Mouse (Mus musculus) C2C12 (cell line): ENCODE measurements around the gene Cep68. TPM values are rescaled to one million over a fixed set of nuclear protein-coding genes. Genes with fewer than 3 reads are reported as not detected.

ENCODE experiments used
- H3K27me3 ChIP-seq: one replicate; pipeline ENCODE4 v1.6.1; 2011; ENCODE audit not compliant: control insufficient read depth, insufficient read depth, insufficient read length
- H3K36me3 ChIP-seq: one replicate; pipeline ENCODE4 v1.6.1; 2011; ENCODE audit not compliant: control insufficient read depth, insufficient read depth
- H3K4me3 ChIP-seq: one replicate; pipeline ENCODE4 v1.5.1; 2011; ENCODE audit warnings: mild to moderate bottlenecking, control low read depth; ENCODE audit not compliant: poor library complexity, insufficient read depth, severe bottlenecking
- H3K79me2 ChIP-seq: one replicate; pipeline ENCODE4 v1.6.1; 2011; ENCODE audit not compliant: control insufficient read depth, insufficient read depth
- H3K79me3 ChIP-seq: one replicate; pipeline ENCODE4 v1.6.1; 2011; ENCODE audit warnings: low read depth, control low read depth
- H3ac ChIP-seq: one replicate; pipeline ENCODE3; 2011; ENCODE audit warnings: low read depth; ENCODE audit not compliant: control insufficient read depth, insufficient read length
- CEBPB ChIP-seq: IDR thresholded peaks from one replicate; pipeline ENCODE4 v1.6.1; 2011; ENCODE audit warnings: low read depth, mild to moderate bottlenecking, control low read depth, moderate library complexity
- CTCF ChIP-seq: IDR thresholded peaks from one replicate; pipeline ENCODE4 v1.5.1; 2011; ENCODE audit not compliant: control insufficient read depth, insufficient read depth, insufficient read length
- FOSL1 ChIP-seq: IDR thresholded peaks from one replicate; pipeline ENCODE4 v1.8.0; 2011; ENCODE audit warnings: mild to moderate bottlenecking, low read length; ENCODE audit not compliant: poor library complexity, insufficient read depth, severe bottlenecking
- MAX ChIP-seq: IDR thresholded peaks from one replicate; pipeline ENCODE4 v1.6.1; 2011; ENCODE audit warnings: mild to moderate bottlenecking, control low read depth
- MYOD1 ChIP-seq: IDR thresholded peaks from one replicate; pipeline ENCODE4 v1.6.1; 2011; ENCODE audit warnings: low read depth; ENCODE audit not compliant: control insufficient read depth, insufficient read length
- MYOG ChIP-seq: IDR thresholded peaks from one replicate; pipeline ENCODE4 v1.6.1; 2011; ENCODE audit not compliant: control insufficient read depth, insufficient read length; ENCODE audit errors: extremely low read depth
- USF1 ChIP-seq: IDR thresholded peaks from one replicate; pipeline ENCODE4 v1.6.1; 2011; ENCODE audit warnings: low read depth, mild to moderate bottlenecking, control low read depth, moderate library complexity
- polyA plus RNA-seq: library from polyadenylated mRNA; unstranded; fragments of >200 nt; fragmentation: generic; extraction: Trizol; gene quantifications from one replicate; pipeline ENCODE4 v1.2.1, GENCODE M21; 2012; ENCODE audit warnings: missing spikeins

The Cep68 gene
- polyA plus RNA-seq, 1 experiment = 11.0 TPM

DNA sequence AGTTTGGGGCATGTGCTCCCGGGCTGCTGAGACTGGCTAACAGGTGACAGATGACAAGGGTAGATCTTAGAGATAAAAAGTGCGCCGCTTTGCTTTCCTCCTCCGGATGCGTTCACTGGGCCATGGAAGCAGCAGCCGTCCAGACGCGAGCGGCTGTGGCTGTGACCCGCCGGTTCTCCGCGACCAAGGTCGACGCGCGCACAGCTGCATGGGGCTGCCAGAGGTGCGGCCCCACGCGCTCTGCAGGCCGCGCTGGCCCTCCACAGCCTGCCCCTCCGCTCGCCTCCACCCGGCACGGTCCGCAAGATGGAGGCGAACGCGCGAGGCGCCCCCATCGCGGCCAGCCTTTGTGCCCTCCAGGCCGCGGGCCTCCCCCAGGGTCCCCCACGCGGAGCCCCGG lies 389 bp downstream of the Cep68 start:
- Histone ChIP-seq H3K4me3 (peak overlapping the region; percentile 82), H3K27me3 (no peaks in the 10 kb centered on the region), H3K79me3 (peaks cover 30% of the 10 kb centered on the region), H3ac (peak overlapping the region; percentile 84), H3K79me2 (peaks cover 53% of the 10 kb centered on the region), H3K36me3 (peaks cover 18% of the 10 kb centered on the region)
- TF ChIP-seq MAX (no peak), FOSL1 (no peak), CEBPB (no peak), USF1 (no peak), MYOD1 (no peak), CTCF (no peak), MYOG (no peak)

- Histone ChIP-seq H3K79me3 (peaks cover 35% of the 10 kb centered on the region), H3K27me3 (no peaks in the 10 kb centered on the region), H3ac (peak overlapping the region; percentile 19), H3K79me2 (peaks cover 59% of the 10 kb centered on the region), H3K36me3 (peaks cover 18% of the 10 kb centered on the region), H3K4me3 (peak overlapping the region; percentile 82)
- TF ChIP-seq CEBPB (no peak), FOSL1 (no peak), USF1 (no peak), MYOG (no peak), CTCF (no peak), MYOD1 (no peak), MAX (no peak)
These were observed 952 bp downstream of the Cep68 start for GRCm38 (mm10) chr11:20248277-20248676.

- TF ChIP-seq USF1 = no peak
- no peak for TF ChIP-seq MAX
- no peak for TF ChIP-seq MYOD1
- TF ChIP-seq FOSL1 = no peak
- Histone ChIP-seq H3ac (no peak overlapping the region), H3K36me3 (peaks cover 18% of the 10 kb centered on the region), H3K4me3 (no peak overlapping the region), H3K79me3 (peaks cover 39% of the 10 kb centered on the region), H3K79me2 (peaks cover 68% of the 10 kb centered on the region), H3K27me3 (no peaks in the 10 kb centered on the region)
These were observed 1.9 kb downstream of the Cep68 start for GRCm38 (mm10) chr11:20247146-20247855.

DNA sequence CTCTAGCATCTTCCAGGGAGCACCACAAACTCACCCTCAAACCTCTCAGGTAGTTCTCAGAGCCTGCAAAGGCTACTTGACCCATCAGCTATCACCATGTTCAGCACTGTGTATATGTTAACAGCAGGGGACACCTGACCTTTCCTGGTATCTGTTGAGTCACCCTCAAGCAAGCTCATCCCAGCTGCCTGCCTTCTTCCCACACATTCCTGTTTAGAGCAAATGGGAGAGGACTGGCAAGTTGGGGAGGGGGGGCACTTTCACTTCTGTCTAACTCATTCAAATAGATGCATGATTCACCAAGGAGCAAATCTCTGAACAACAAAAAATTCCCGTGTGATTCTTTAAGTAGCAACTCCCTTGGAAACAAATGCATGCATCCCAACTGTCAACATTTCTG lies 2.6 kb downstream of the Cep68 start:
- TF ChIP-seq USF1 (peak; percentile 6), FOSL1 (no peak), MYOD1 (peak; percentile 17)
- no peak overlapping the region for H3K4me3 ChIP-seq
- H3K36me3 ChIP-seq = peaks cover 23% of the 10 kb centered on the region
- H3K27me3 ChIP-seq = no peaks in the 10 kb centered on the region
- peaks cover 41% of the 10 kb centered on the region for H3K79me3 ChIP-seq
- peaks cover 75% of the 10 kb centered on the region for H3K79me2 ChIP-seq
- H3ac ChIP-seq = no peak overlapping the region

GRCm38 (mm10) chr11:20245316-20245715 lies 3.9 kb downstream of the Cep68 start:
- TF ChIP-seq CTCF = no peak
- Histone ChIP-seq H3K4me3 (no peak overlapping the region), H3K27me3 (no peaks in the 10 kb centered on the region), H3K36me3 (peaks cover 35% of the 10 kb centered on the region), H3K79me3 (peaks cover 42% of the 10 kb centered on the region), H3K79me2 (peaks cover 78% of the 10 kb centered on the region), H3ac (no peak overlapping the region)

DNA sequence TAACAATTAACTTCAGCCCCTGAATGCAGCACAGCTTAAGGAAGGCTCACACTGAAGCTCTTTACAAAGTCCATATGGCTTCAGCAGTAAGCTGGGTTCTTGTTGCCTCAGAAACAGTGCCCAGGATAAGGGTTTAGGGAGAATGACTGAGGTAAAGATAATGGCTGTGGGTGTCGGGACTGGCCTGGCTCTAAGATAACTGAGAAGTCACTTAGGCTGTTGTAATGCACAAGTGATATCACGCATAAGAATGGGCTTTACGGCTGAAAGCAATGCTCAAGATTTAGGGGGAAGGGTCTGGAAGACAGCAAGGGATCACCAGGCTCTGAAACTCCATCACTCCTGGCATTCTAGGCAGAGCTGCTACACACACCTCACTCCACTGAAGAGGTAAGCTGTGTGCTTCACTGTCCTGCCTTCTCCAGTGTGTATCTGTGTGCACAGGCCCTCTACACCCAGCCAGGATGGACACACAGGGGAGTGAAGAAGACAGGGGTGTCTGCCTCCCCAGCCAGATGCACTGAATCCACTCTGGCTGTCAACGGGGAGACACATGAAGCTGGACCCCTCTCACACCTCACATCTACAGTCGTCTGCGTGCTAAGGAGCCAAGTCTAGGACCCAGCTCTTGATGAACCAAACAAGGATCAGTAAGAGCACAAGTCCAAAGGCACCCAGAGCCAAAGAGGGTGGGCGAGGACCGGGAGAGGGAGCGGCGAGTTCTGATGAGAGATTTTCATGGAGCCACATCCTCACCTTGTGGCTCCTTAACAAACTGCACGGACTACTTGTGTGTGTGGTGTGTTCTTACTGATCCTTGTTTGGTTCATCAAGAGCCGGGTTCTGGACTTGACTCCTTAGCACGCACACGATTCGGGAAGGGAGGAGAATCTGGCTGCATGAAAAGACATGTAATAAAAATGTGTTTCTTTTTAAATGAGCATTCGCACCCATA lies 4.6 kb downstream of the Cep68 start:
- no peak for TF ChIP-seq MYOG
- no peak for TF ChIP-seq MAX
- no peak for TF ChIP-seq FOSL1
- H3K79me2 ChIP-seq = peaks cover 78% of the 10 kb centered on the region
- H3ac ChIP-seq = no peak overlapping the region
- peaks cover 42% of the 10 kb centered on the region for H3K79me3 ChIP-seq
- peaks cover 42% of the 10 kb centered on the region for H3K36me3 ChIP-seq
- no peaks in the 10 kb centered on the region for H3K27me3 ChIP-seq
- no peak overlapping the region for H3K4me3 ChIP-seq
